Mouse (Mus musculus) urinary bladder, adult 2 months (tissue): ENCODE results near the gene Isy1. TPM values are rescaled to one million over a fixed set of nuclear protein-coding genes. Genes with fewer than 3 reads are reported as not detected.

ENCODE experiments used
- DNase-seq: peaks from one replicate; pipeline ENCODE4 v3.0.0; 2022; ENCODE audit warnings: low spot score
- polyA plus RNA-seq: library from polyadenylated mRNA; depleted of rRNA; stranded (reverse); fragments of >200 nt; gene quantifications from 2 replicates; pipeline ENCODE4 v1.2.3, GENCODE M21; 2012

The Isy1 gene
- polyA plus RNA-seq, 1 experiment, result 28.8 TPM

- no peak for DNase-seq
Measured at GRCm38 (mm10) chr6:87805448-87805847, 33.1 kb downstream of the Isy1 start.

GRCm38 (mm10) chr6:87804886-87805285 lies 33.7 kb downstream of the Isy1 start:
- DNase-seq, result no peak

- no peak for DNase-seq
Measured at GRCm38 (mm10) chr6:87804036-87804435, 34.6 kb downstream of the Isy1 start.

- DNase-seq, result no peak
Measured at GRCm38 (mm10) chr6:87802462-87802861, 36.1 kb downstream of the Isy1 start.

GRCm38 (mm10) chr6:87799576-87799975 lies 39.0 kb downstream of the Isy1 start:
- DNase-seq, result no peak

GRCm38 (mm10) chr6:87797321-87797720 lies 41.3 kb downstream of the Isy1 start:
- no peak for DNase-seq

GRCm38 (mm10) chr6:87796251-87796880 lies 42.2 kb downstream of the Isy1 start:
- DNase-seq, result no peak

- no peak for DNase-seq
Measured at GRCm38 (mm10) chr6:87795385-87796150, 43.0 kb downstream of the Isy1 start.

GRCm38 (mm10) chr6:87793821-87794510 lies 44.6 kb downstream of the Isy1 start:
- no peak for DNase-seq

- no peak for DNase-seq
Measured at GRCm38 (mm10) chr6:87791826-87792225, 46.8 kb downstream of the Isy1 start.

GRCm38 (mm10) chr6:87790779-87791480 lies 47.7 kb downstream of the Isy1 start:
- DNase-seq, result no peak

GRCm38 (mm10) chr6:87789791-87790190 lies 48.8 kb downstream of the Isy1 start:
- no peak for DNase-seq

- no peak for DNase-seq
Measured at GRCm38 (mm10) chr6:87788896-87789587, 49.6 kb downstream of the Isy1 start.

GRCm38 (mm10) chr6:87788266-87788895 lies 50.2 kb downstream of the Isy1 start:
- no peak for DNase-seq

GRCm38 (mm10) chr6:87787108-87787890 lies 51.3 kb downstream of the Isy1 start:
- no peak for DNase-seq

- DNase-seq, result no peak
Measured at GRCm38 (mm10) chr6:87786621-87787020, 52.0 kb downstream of the Isy1 start.

- no peak for DNase-seq
Measured at GRCm38 (mm10) chr6:87784033-87784432, 54.6 kb downstream of the Isy1 start.

- no peak for DNase-seq
Measured at GRCm38 (mm10) chr6:87780546-87781301, 57.9 kb downstream of the Isy1 start.
